Mouse (Mus musculus) T-helper 1 cell (primary cell): ENCODE results near the gene Xrcc5.

Source experiments
- in situ Hi-C: fragments of 300-600 bp; cut with MboI, MseI; formaldehyde crosslinking; loops from one replicate; pipeline ENCODE4 v1.15.1; 2025; ENCODE audit warnings: high pct_unique_total_duplicates

Gene Xrcc5

DNA sequence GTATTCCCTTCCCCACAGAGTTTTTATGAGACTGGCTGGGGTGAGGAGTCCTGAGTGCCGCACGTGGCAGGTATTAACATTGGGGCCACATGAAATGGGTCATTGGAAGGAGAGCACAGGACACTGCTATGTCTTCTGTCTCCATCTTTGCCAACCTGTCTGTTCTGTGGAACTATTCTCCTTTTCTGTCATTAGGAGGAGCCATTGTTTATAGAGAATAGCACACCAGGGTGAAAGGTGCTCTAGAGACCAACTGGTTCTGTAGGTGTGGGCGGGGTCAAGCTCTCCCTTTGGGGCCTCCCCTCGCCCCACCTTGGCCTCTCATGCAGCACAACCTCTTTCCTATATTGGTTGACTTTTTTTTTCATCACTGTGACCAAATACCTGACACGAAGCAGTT is 129.7 kb downstream of the Xrcc5 start:
- in situ Hi-C loops = no loop called here

DNA sequence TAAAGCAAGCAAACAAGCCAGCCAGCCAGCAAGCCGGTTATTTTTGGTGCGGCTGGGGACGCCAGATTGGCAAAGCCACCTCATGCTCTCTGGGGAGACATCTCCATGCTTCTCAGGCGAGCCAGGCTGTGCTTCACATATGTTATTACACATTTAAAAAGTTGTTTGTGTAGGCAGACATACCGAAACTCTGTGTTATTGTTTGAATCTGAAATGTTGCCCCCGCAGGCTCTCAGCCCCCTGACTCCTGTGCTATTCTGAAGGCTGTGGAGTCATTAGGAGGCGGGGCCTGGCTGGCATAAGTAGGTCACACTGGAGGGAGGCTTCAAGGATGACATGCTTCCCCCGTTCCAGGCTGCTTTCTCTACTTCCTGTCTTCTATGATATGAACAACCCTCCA is 131.9 kb downstream of the Xrcc5 start:
- in situ Hi-C loops = no loop called here

DNA sequence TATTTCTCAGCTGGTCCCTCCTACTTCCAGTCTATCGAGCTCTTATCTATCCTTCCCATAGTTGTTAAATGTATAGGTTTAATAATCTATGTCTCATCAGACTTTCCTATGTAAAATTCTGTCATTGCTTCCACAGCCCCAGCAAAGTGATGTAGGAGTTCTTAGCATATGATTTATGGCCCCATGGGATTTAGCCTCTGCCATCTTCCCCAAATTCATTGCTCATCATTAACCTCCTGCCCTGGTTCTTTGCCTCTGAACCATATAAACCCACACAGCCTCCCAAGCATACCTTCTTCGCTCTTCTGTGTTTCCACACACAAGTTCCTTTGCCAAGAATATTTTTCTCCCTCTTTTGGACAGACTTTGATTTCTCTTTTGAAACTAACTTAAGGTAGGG is 135.5 kb downstream of the Xrcc5 start:
- in situ Hi-C loops = no loop called here
